Mouse (Mus musculus) embryonic fibroblast, embryonic 13.5 days (primary cell): Measurements from ENCODE around the gene Lgsn.

Source experiments
- CTCF ChIP-seq: IDR thresholded peaks from 2 replicates; pipeline ENCODE4 v1.5.1; 2011; ENCODE audit warnings: mild to moderate bottlenecking, control low read depth, low read length, moderate library complexity, borderline replicate concordance; ENCODE audit not compliant: insufficient read depth
- POLR2A ChIP-seq: IDR thresholded peaks from 2 replicates; pipeline ENCODE4 v1.6.1; 2011; ENCODE audit warnings: low read depth, mild to moderate bottlenecking, control low read depth, low read length, moderate library complexity

- TF ChIP-seq POLR2A (no peak), CTCF (no peak)
Measured at GRCm38 (mm10) chr1:31233319-31234036, 57.3 kb downstream of the Lgsn start.
